Mouse (Mus musculus): ENCODE data around the gene Rnls. TPM values are rescaled to one million over a fixed set of nuclear protein-coding genes. Genes with fewer than 3 reads are reported as not detected.
A peak's percentile ranks its signal among the peaks of the same experiment; 100 is the strongest.

Rnls gene
- polyA plus RNA-seq, 1 experiment from 2014 or later, result 4.7 TPM

GRCm38 (mm10) chr19:33273676-33274075 lies 118.4 kb downstream of the Rnls start:
- H3K36me3 ChIP-seq (replicated peaks; ENCODE audit: control insufficient read depth, insufficient read depth, low read depth, low read length), result no peaks in the 10 kb centered on the region
- 75% methylated on average over 1 of the region's 1 CpGs for WGBS
- no peaks in the 10 kb centered on the region for H3K27me3 ChIP-seq (ENCODE audit: control insufficient read depth, insufficient read depth, low read length)
- no peak overlapping the region for H3K9ac ChIP-seq (replicated peaks; ENCODE audit: low read length)
- H3K4me3 ChIP-seq (ENCODE audit: low read depth, low read length), result no peak overlapping the region
- H3K4me1 ChIP-seq (ENCODE audit: control insufficient read depth, insufficient read depth, low read length), result no peaks in the 10 kb centered on the region
- H3K4me2 ChIP-seq (ENCODE audit: low read depth, low read length), result no peak overlapping the region
- no peak overlapping the region for H3K27ac ChIP-seq (replicated peaks; ENCODE audit: low read depth, low read length)
- ATAC-seq (replicated peaks; ENCODE audit: insufficient number of reproducible peaks, low FRiP score, low TSS enrichment, low read depth) (no peak), DNase-seq (ENCODE audit: low spot score) (no peak)
- no peaks in the 10 kb centered on the region for H3K9me3 ChIP-seq (replicated peaks; ENCODE audit: control insufficient read depth, low read length)

DNA sequence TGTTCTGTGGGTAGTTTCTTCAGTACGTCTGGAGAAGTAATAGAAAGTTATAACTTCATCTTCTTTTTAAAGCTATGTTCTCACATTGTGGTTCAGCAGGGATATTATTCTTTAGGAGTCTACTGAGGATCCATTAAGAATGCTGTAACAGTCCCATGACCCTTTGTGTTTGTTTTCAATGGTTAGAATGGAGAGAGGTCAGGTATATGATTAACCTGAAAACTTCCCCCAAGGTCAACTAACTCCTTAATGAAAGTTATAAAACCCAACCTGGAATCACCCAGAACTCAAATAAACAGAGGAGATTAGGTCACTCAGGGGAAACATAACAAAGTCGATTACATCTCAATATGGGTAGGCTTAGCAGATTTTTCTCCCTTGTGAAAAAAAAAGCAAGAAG lies 120.5 kb downstream of the Rnls start:
- no peak for ATAC-seq (replicated peaks; ENCODE audit: insufficient number of reproducible peaks, low FRiP score, low TSS enrichment, low read depth)

GRCm38 (mm10) chr19:33270231-33270630 lies 121.9 kb downstream of the Rnls start:
- 83% methylated on average over 2 of the region's 2 CpGs for WGBS

More for the DNA sequence above, 120.5 kb downstream of the Rnls start:
- no peak overlapping the region for H3K27ac ChIP-seq (replicated peaks; ENCODE audit: low read depth, low read length)
- H3K4me1 ChIP-seq (ENCODE audit: control insufficient read depth, insufficient read depth, low read length), result no peaks in the 10 kb centered on the region
- H3K9me3 ChIP-seq (replicated peaks; ENCODE audit: control insufficient read depth, low read length), result no peaks in the 10 kb centered on the region
- peak; percentile 6 for DNase-seq (ENCODE audit: low spot score)
- H3K27me3 ChIP-seq (ENCODE audit: control insufficient read depth, insufficient read depth, low read length), result no peaks in the 10 kb centered on the region
- no peaks in the 10 kb centered on the region for H3K36me3 ChIP-seq (replicated peaks; ENCODE audit: control insufficient read depth, insufficient read depth, low read depth, low read length)
- no peak overlapping the region for H3K4me2 ChIP-seq (ENCODE audit: low read depth, low read length)
- H3K4me3 ChIP-seq (ENCODE audit: low read depth, low read length), result no peak overlapping the region
- 56% methylated on average over 2 of the region's 2 CpGs for WGBS
- no peak overlapping the region for H3K9ac ChIP-seq (replicated peaks; ENCODE audit: low read length)

DNA sequence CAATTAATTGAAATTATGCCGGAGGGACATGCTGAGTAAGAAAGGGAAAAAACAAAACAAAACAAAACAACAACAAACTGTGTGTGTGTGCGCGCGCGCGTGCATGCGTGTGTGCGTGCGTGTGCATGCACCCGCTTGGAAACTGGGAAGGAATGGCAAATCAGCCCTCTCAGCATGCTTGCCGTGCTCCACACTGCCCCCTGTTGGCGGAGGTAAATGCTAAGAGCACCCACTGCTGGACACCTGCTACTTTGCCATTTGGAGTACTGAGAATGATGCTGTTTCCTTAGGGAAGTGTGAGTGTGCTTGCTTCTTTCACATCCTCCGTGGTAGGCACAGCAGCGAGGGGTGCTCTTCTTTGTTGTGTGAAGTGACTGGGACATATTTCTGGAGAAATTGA lies 124.1 kb downstream of the Rnls start:
- ATAC-seq (replicated peaks; ENCODE audit: insufficient number of reproducible peaks, low FRiP score, low TSS enrichment, low read depth) (no peak), DNase-seq (ENCODE audit: low spot score) (no peak)
- no peaks in the 10 kb centered on the region for H3K9me3 ChIP-seq (replicated peaks; ENCODE audit: control insufficient read depth, low read length)
- 82% methylated on average over 14 of the region's 14 CpGs for WGBS
- no peak overlapping the region for H3K4me2 ChIP-seq (ENCODE audit: low read depth, low read length)
- no peaks in the 10 kb centered on the region for H3K27me3 ChIP-seq (ENCODE audit: control insufficient read depth, insufficient read depth, low read length)
- H3K27ac ChIP-seq (replicated peaks; ENCODE audit: low read depth, low read length), result no peak overlapping the region
- no peaks in the 10 kb centered on the region for H3K4me1 ChIP-seq (ENCODE audit: control insufficient read depth, insufficient read depth, low read length)
- H3K36me3 ChIP-seq (replicated peaks; ENCODE audit: control insufficient read depth, insufficient read depth, low read depth, low read length), result no peaks in the 10 kb centered on the region
- H3K9ac ChIP-seq (replicated peaks; ENCODE audit: low read length), result no peak overlapping the region
- no peak overlapping the region for H3K4me3 ChIP-seq (ENCODE audit: low read depth, low read length)

More at GRCm38 (mm10) chr19:33270231-33270630, 121.9 kb downstream of the Rnls start:
- Histone ChIP-seq H3K27me3 (ENCODE audit: control insufficient read depth, insufficient read depth, low read length) (no peaks in the 10 kb centered on the region), H3K4me1 (ENCODE audit: control insufficient read depth, insufficient read depth, low read length) (no peaks in the 10 kb centered on the region), H3K4me2 (ENCODE audit: low read depth, low read length) (no peak overlapping the region), H3K4me3 (ENCODE audit: low read depth, low read length) (no peak overlapping the region), H3K27ac (replicated peaks; ENCODE audit: low read depth, low read length) (no peak overlapping the region), H3K9ac (replicated peaks; ENCODE audit: low read length) (no peak overlapping the region), H3K36me3 (replicated peaks; ENCODE audit: control insufficient read depth, insufficient read depth, low read depth, low read length) (no peaks in the 10 kb centered on the region), H3K9me3 (replicated peaks; ENCODE audit: control insufficient read depth, low read length) (no peaks in the 10 kb centered on the region)
- ATAC-seq (replicated peaks; ENCODE audit: insufficient number of reproducible peaks, low FRiP score, low TSS enrichment, low read depth), result no peak
- no peak for DNase-seq (ENCODE audit: low spot score)

GRCm38 (mm10) chr19:33265245-33265644 lies 126.8 kb downstream of the Rnls start:
- H3K27ac ChIP-seq (replicated peaks; ENCODE audit: low read depth, low read length), result no peak overlapping the region
- no peaks in the 10 kb centered on the region for H3K9me3 ChIP-seq (replicated peaks; ENCODE audit: control insufficient read depth, low read length)
- H3K9ac ChIP-seq (replicated peaks; ENCODE audit: low read length), result no peak overlapping the region
- H3K27me3 ChIP-seq (ENCODE audit: control insufficient read depth, insufficient read depth, low read length), result no peaks in the 10 kb centered on the region
- ATAC-seq (replicated peaks; ENCODE audit: insufficient number of reproducible peaks, low FRiP score, low TSS enrichment, low read depth), result no peak
- H3K4me2 ChIP-seq (ENCODE audit: low read depth, low read length), result no peak overlapping the region
- H3K36me3 ChIP-seq (replicated peaks; ENCODE audit: control insufficient read depth, insufficient read depth, low read depth, low read length), result no peaks in the 10 kb centered on the region
- no peak overlapping the region for H3K4me3 ChIP-seq (ENCODE audit: low read depth, low read length)
- no peaks in the 10 kb centered on the region for H3K4me1 ChIP-seq (ENCODE audit: control insufficient read depth, insufficient read depth, low read length)
- WGBS, result 21% methylated on average over 2 of the region's 2 CpGs
- no peak for DNase-seq (ENCODE audit: low spot score)

DNA sequence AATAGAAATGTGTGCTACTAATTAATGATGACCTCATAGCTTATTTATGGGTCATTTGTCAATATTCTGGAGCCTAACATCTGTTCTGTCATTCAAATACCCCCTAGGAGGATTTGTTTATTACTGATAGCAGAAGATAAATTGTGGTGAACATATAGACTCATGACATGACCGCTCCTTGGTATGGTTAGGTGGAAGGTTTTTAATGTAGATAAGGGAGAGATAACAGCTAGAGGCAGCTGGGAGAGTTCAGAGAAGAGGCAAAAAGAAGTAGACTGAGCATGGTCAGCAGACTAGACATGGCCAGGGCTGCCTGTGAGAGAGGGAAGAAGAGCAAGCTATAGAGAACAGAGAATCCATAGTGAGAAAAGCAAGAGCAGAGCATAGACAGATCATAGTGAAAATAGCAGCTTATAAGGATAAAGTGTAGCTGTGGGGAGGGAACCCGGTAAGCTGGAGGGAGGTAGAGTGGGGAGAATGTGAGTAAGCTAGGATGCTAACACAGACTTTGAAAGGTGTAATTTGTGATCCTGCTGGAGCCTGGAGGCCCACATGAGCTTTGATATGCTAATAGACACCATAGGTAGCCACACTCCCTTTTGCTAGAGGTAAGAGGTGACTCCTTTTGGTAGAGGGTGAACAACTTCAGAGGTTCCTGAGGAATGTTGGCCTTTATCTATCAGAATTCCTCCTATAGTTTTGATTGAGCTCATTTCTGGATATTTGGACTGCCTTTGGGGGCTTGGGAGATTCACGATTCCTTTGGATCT lies 127.7 kb downstream of the Rnls start:
- Histone ChIP-seq H3K4me1 (ENCODE audit: control insufficient read depth, insufficient read depth, low read length) (no peaks in the 10 kb centered on the region), H3K36me3 (replicated peaks; ENCODE audit: control insufficient read depth, insufficient read depth, low read depth, low read length) (no peaks in the 10 kb centered on the region), H3K4me3 (ENCODE audit: low read depth, low read length) (no peak overlapping the region), H3K4me2 (ENCODE audit: low read depth, low read length) (no peak overlapping the region), H3K9me3 (replicated peaks; ENCODE audit: control insufficient read depth, low read length) (no peaks in the 10 kb centered on the region), H3K27ac (replicated peaks; ENCODE audit: low read depth, low read length) (no peak overlapping the region), H3K9ac (replicated peaks; ENCODE audit: low read length) (no peak overlapping the region), H3K27me3 (ENCODE audit: control insufficient read depth, insufficient read depth, low read length) (no peaks in the 10 kb centered on the region)
- DNase-seq (ENCODE audit: low spot score) (no peak), ATAC-seq (replicated peaks; ENCODE audit: insufficient number of reproducible peaks, low FRiP score, low TSS enrichment, low read depth) (no peak)
- WGBS, result 48% methylated on average over 3 of the region's 3 CpGs

- WGBS, result 70% methylated on average over 2 of the region's 2 CpGs
- no peak overlapping the region for H3K9ac ChIP-seq (replicated peaks; ENCODE audit: low read length)
Measured at GRCm38 (mm10) chr19:33262421-33262820, 129.7 kb downstream of the Rnls start.

DNA sequence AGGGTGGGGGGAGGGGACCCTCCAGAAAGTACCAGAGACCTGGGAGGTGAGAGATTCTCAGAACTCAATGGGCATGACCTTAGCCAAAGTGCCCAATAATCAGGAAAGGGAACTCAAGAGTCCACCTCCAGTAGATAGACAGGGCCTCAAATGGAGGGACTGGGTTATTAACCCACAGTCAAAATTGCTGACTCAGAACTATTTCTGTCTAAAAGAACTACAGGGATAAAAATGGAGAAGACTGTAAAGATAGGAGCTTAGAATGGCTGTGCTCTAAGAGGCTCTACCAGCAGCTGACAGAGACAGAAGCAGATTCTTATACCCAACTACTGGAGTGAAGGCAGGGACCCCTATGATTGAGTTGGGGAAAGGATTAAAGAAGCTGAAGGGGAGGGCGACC lies 132.9 kb downstream of the Rnls start:
- Histone ChIP-seq H3K9ac (replicated peaks; ENCODE audit: low read length) (no peak overlapping the region), H3K27me3 (ENCODE audit: control insufficient read depth, insufficient read depth, low read length) (no peaks in the 10 kb centered on the region), H3K9me3 (replicated peaks; ENCODE audit: control insufficient read depth, low read length) (no peaks in the 10 kb centered on the region), H3K4me3 (ENCODE audit: low read depth, low read length) (no peak overlapping the region), H3K36me3 (replicated peaks; ENCODE audit: control insufficient read depth, insufficient read depth, low read depth, low read length) (no peaks in the 10 kb centered on the region), H3K4me1 (ENCODE audit: control insufficient read depth, insufficient read depth, low read length) (no peaks in the 10 kb centered on the region), H3K4me2 (ENCODE audit: low read depth, low read length) (no peak overlapping the region), H3K27ac (replicated peaks; ENCODE audit: low read depth, low read length) (no peak overlapping the region)
- DNase-seq (ENCODE audit: low spot score) (no peak), ATAC-seq (replicated peaks; ENCODE audit: insufficient number of reproducible peaks, low FRiP score, low TSS enrichment, low read depth) (no peak)
- 71% methylated on average over 1 of the region's 1 CpGs for WGBS

More at GRCm38 (mm10) chr19:33262421-33262820, 129.7 kb downstream of the Rnls start:
- no peaks in the 10 kb centered on the region for H3K9me3 ChIP-seq (replicated peaks; ENCODE audit: control insufficient read depth, low read length)
- no peaks in the 10 kb centered on the region for H3K27me3 ChIP-seq (ENCODE audit: control insufficient read depth, insufficient read depth, low read length)
- H3K4me2 ChIP-seq (ENCODE audit: low read depth, low read length), result no peak overlapping the region
- H3K4me1 ChIP-seq (ENCODE audit: control insufficient read depth, insufficient read depth, low read length), result no peaks in the 10 kb centered on the region
- no peaks in the 10 kb centered on the region for H3K36me3 ChIP-seq (replicated peaks; ENCODE audit: control insufficient read depth, insufficient read depth, low read depth, low read length)
- H3K27ac ChIP-seq (replicated peaks; ENCODE audit: low read depth, low read length), result no peak overlapping the region
- ATAC-seq (replicated peaks; ENCODE audit: insufficient number of reproducible peaks, low FRiP score, low TSS enrichment, low read depth), result no peak
- no peak overlapping the region for H3K4me3 ChIP-seq (ENCODE audit: low read depth, low read length)
- DNase-seq (ENCODE audit: low spot score), result no peak
